Mouse (Mus musculus) NIH3T3 (cell line): ENCODE measurements around the gene Otof.
A peak's percentile ranks its signal among the peaks of the same experiment; 100 is the strongest.

Source experiments
- DNase-seq: peaks from one replicate; pipeline ENCODE4 v3.0.0-alpha.2; 2012; ENCODE audit warnings: low read depth

Gene Otof

GRCm38 (mm10) chr5:30423572-30424244 is 38.0 kb downstream of the Otof start:
- peak; percentile 86 for DNase-seq

- peak; percentile 9 for DNase-seq
Measured at GRCm38 (mm10) chr5:30423121-30423520, 38.6 kb downstream of the Otof start.

GRCm38 (mm10) chr5:30416665-30417064 is 45.1 kb downstream of the Otof start:
- no peak for DNase-seq

- DNase-seq, result peak; percentile 8
Measured at GRCm38 (mm10) chr5:30415876-30416275, 45.9 kb downstream of the Otof start.

- DNase-seq, result no peak
Measured at GRCm38 (mm10) chr5:30415381-30415780, 46.4 kb downstream of the Otof start.

GRCm38 (mm10) chr5:30411524-30411923 is 50.2 kb downstream of the Otof start:
- peak; percentile 15 for DNase-seq

GRCm38 (mm10) chr5:30406876-30407275 is 54.9 kb downstream of the Otof start:
- DNase-seq, result no peak

GRCm38 (mm10) chr5:30401165-30401564 is 60.6 kb downstream of the Otof start:
- no peak for DNase-seq

GRCm38 (mm10) chr5:30400521-30400920 is 61.2 kb downstream of the Otof start:
- DNase-seq, result no peak

- peak; percentile 81 for DNase-seq
Measured at GRCm38 (mm10) chr5:30391473-30391872, 70.3 kb downstream of the Otof start.

GRCm38 (mm10) chr5:30389836-30390235 is 71.9 kb downstream of the Otof start:
- DNase-seq, result no peak

- DNase-seq, result no peak
Measured at GRCm38 (mm10) chr5:30387726-30388125, 74.0 kb downstream of the Otof start.

- DNase-seq, result no peak
Measured at GRCm38 (mm10) chr5:30382876-30383275, 78.9 kb downstream of the Otof start.

GRCm38 (mm10) chr5:30369426-30369825 is 92.3 kb downstream of the Otof start:
- DNase-seq, result peak; percentile 9

GRCm38 (mm10) chr5:30367405-30367804 is 94.3 kb downstream of the Otof start:
- DNase-seq, result no peak

- peak; percentile 61 for DNase-seq
Measured at GRCm38 (mm10) chr5:30358436-30359099, 103.2 kb downstream of the Otof start.

- DNase-seq, result no peak
Measured at GRCm38 (mm10) chr5:30356647-30357046, 105.1 kb downstream of the Otof start.

GRCm38 (mm10) chr5:30355559-30356159 is 106.1 kb downstream of the Otof start:
- no peak for DNase-seq

- DNase-seq, result no peak
Measured at GRCm38 (mm10) chr5:30355114-30355513, 106.6 kb downstream of the Otof start.

- DNase-seq, result no peak
Measured at GRCm38 (mm10) chr5:30353605-30354004, 108.1 kb downstream of the Otof start.

- no peak for DNase-seq
Measured at GRCm38 (mm10) chr5:30343886-30344285, 117.8 kb downstream of the Otof start.

- DNase-seq, result peak; percentile 83
Measured at GRCm38 (mm10) chr5:30343107-30343506, 118.6 kb downstream of the Otof start.

GRCm38 (mm10) chr5:30342601-30343015 is 119.1 kb downstream of the Otof start:
- no peak for DNase-seq
